25 mouse cellular contexts compared by ENCODE assay signal in the genomic region with DNA sequence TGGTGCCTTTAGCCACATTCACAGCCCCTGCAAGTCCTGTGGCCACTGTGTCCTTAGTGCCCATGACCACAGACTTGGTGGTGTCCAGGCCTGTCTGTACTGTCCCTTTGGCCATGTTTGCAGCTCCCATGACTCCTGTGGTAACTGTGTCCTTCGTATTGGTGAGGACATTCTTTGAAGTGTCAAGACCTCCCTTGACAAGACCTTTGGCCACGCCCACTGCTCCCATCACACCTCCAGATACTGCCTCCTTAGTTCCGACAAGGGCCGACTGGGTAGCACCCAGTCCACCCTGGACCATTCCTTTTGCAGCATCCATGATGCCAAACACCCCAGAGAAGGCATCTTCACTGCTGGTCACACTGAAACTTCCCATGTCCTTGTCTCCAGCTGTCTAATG. TPM values are rescaled to one million over a fixed set of nuclear protein-coding genes. Genes with fewer than 3 reads are reported as not detected.
"Had no signal": no experiment of that assay in that cellular context is flagged by ENCODE, and none has a peak within 500 bp of the region (broad histone marks: within the 10 kb centered on the region; RNA-seq: fewer than 3 reads in every experiment).

No protein-coding gene starts in this region.

- H3K9me3 ChIP-seq: kidney, embryonic 15.5 days; limb, embryonic 10.5 days; limb, embryonic 13.5 days; liver, embryonic 12.5 days; liver, embryonic 15.5 days; lung, embryonic 15.5 days; megakaryocyte, embryonic 14.5 days; midbrain, embryonic 10.5 days; neural tube, embryonic 12.5 days; neural tube, embryonic 15.5 days had no signal

- H3K27ac ChIP-seq: kidney, embryonic 15.5 days; limb, embryonic 10.5 days; limb, embryonic 13.5 days; liver, embryonic 12.5 days; liver, embryonic 15.5 days; lung, embryonic 15.5 days; midbrain, embryonic 10.5 days; neural tube, embryonic 12.5 days; neural tube, embryonic 15.5 days; stomach, postnatal 0 days had no signal

- ATAC-seq: liver, embryonic 12.5 days had no signal

- H3K4me1 ChIP-seq: kidney, embryonic 15.5 days; limb, embryonic 13.5 days; liver, embryonic 12.5 days; liver, embryonic 15.5 days; lung, embryonic 15.5 days; midbrain, embryonic 10.5 days; neural tube, embryonic 12.5 days; neural tube, embryonic 15.5 days had no signal

- H3K4me3 ChIP-seq: kidney, embryonic 15.5 days; limb, embryonic 10.5 days; limb, embryonic 13.5 days; liver, embryonic 12.5 days; liver, embryonic 15.5 days; lung, embryonic 15.5 days; megakaryocyte, embryonic 14.5 days; midbrain, embryonic 10.5 days; neural tube, embryonic 12.5 days; neural tube, embryonic 15.5 days had no signal

- DNase-seq: kidney, postnatal 10 days; kidney, postnatal 36 days; liver; lung, adult 18-20 months; lung, postnatal 10 days; lung, postnatal 36 days; midbrain, embryonic 14.5 days; right cerebral cortex, adult 18-20 months; right cerebral cortex, postnatal 14 days; right cerebral cortex, postnatal 4 days; thymus, adult 2 months; thymus, postnatal 14 days; thymus, postnatal 4 days had no signal

- H3K9ac ChIP-seq: kidney, embryonic 15.5 days; limb, embryonic 13.5 days; liver, embryonic 12.5 days; liver, embryonic 15.5 days; lung, embryonic 15.5 days; neural tube, embryonic 12.5 days; neural tube, embryonic 15.5 days had no signal

- H3K4me2 ChIP-seq: kidney, embryonic 15.5 days; limb, embryonic 13.5 days; liver, embryonic 12.5 days; liver, embryonic 15.5 days; lung, embryonic 15.5 days; neural tube, embryonic 12.5 days; neural tube, embryonic 15.5 days had no signal

- H3K27me3 ChIP-seq: kidney, embryonic 15.5 days; limb, embryonic 13.5 days; liver, embryonic 12.5 days; liver, embryonic 15.5 days; lung, embryonic 15.5 days; megakaryocyte, embryonic 14.5 days; neural tube, embryonic 12.5 days; neural tube, embryonic 15.5 days had no signal

RNA-seq across cellular contexts. Expression of a gene that starts 10.4 kb away (rescaled TPM):
- polyA plus RNA-seq: limb, embryonic 13.5 days had no signal

RNA-seq across cellular contexts. Expression of a gene that starts 14.8 kb away (rescaled TPM):
- polyA plus RNA-seq: midbrain, embryonic 10.5 days; neural tube, embryonic 12.5 days; stomach, embryonic 14.5 days had no signal
